9 mouse cellular contexts compared by ENCODE assay signal in genomic region chr11:102027361-102028017, GRCm38 (mm10). TPM values are rescaled to one million over a fixed set of nuclear protein-coding genes. Genes with fewer than 3 reads are reported as not detected.
DNase-seq lines count a peak whose midpoint lies in the region; ATAC-seq lines count a peak whose summit lies in the region.
"Had no signal": no experiment of that assay in that cellular context is flagged by ENCODE, and none has a peak within 500 bp of the region (broad histone marks: within the 10 kb centered on the region; RNA-seq: fewer than 3 reads in every experiment).

No protein-coding gene starts in this region.

- WGBS in heart, embryonic 10.5 days = 6% methylated on average over 12 of the region's 12 CpGs
- 4% methylated on average over 12 of the region's 12 CpGs for WGBS in forebrain, embryonic 14.5 days
- WGBS in midbrain, embryonic 10.5 days = 6% methylated on average over 12 of the region's 12 CpGs

- H3K9me3 ChIP-seq in heart, embryonic 10.5 days = no peaks in the 10 kb centered on the region
- H3K9me3 ChIP-seq in forebrain, embryonic 14.5 days (replicated peaks; ENCODE audit: control insufficient read depth, low read length) = no peaks in the 10 kb centered on the region
- no peaks in the 10 kb centered on the region for H3K9me3 ChIP-seq in midbrain, embryonic 10.5 days (replicated peaks)
- H3K9me3 ChIP-seq: G1E had no signal

- DNase-seq in heart, embryonic 10.5 days (ENCODE audit: low spot score) = no peak
- no peak for DNase-seq in heart, postnatal 4 days
- DNase-seq in MN1 (ENCODE audit: low spot score) = peak; percentile 67
- peak; percentile 56 for DNase-seq in forebrain, embryonic 14.5 days (ENCODE audit: low spot score)
- peak; percentile 34 for DNase-seq in midbrain, embryonic 10.5 days (ENCODE audit: low spot score)
- no peak for DNase-seq in spleen, adult 12 weeks (ENCODE audit: low spot score)
- no peak for DNase-seq in left cerebral cortex, adult 18-20 months (ENCODE audit: low spot score in 2 of 2)
- no peak for DNase-seq in left cerebral cortex, postnatal 4 days

- peak; percentile 26 for ATAC-seq in forebrain, embryonic 14.5 days

- peak overlapping the region; percentile 77 for H3K4me2 ChIP-seq in forebrain, embryonic 14.5 days (ENCODE audit: low read length)

- peak overlapping the region; percentile 71 for H3K4me3 ChIP-seq in heart, embryonic 10.5 days
- H3K4me3 ChIP-seq in forebrain, embryonic 14.5 days (ENCODE audit: low read depth, low read length) = peak overlapping the region; percentile 67
- peak overlapping the region; percentile 77 for H3K4me3 ChIP-seq in midbrain, embryonic 10.5 days

- H3K9ac ChIP-seq in forebrain, embryonic 14.5 days (ENCODE audit: low read length) = peak overlapping the region; percentile 79

- peaks cover 5% of the 10 kb centered on the region for H3K36me3 ChIP-seq in heart, embryonic 10.5 days
- H3K36me3 ChIP-seq in forebrain, embryonic 14.5 days (ENCODE audit: control insufficient read depth, insufficient read depth, low read length) = no peaks in the 10 kb centered on the region
- H3K36me3 ChIP-seq in midbrain, embryonic 10.5 days = peaks cover 13% of the 10 kb centered on the region
- H3K36me3 ChIP-seq: G1E had no signal

- H3K27ac ChIP-seq in heart, embryonic 10.5 days = peak overlapping the region; percentile 89
- peak overlapping the region; percentile 86 for H3K27ac ChIP-seq in forebrain, embryonic 14.5 days (ENCODE audit: low read depth, low read length)
- peak overlapping the region; percentile 90 for H3K27ac ChIP-seq in midbrain, embryonic 10.5 days (replicated peaks)

- peaks cover 50% of the 10 kb centered on the region for H3K27me3 ChIP-seq in heart, embryonic 10.5 days (ENCODE audit: insufficient read depth, poor library complexity, severe bottlenecking)
- H3K27me3 ChIP-seq in forebrain, embryonic 14.5 days (replicated peaks; ENCODE audit: control insufficient read depth, insufficient read depth, low read length) = no peaks in the 10 kb centered on the region
- H3K27me3 ChIP-seq in midbrain, embryonic 10.5 days (ENCODE audit: low read depth, poor library complexity, severe bottlenecking) = peaks cover 49% of the 10 kb centered on the region

- peaks cover 26% of the 10 kb centered on the region for H3K4me1 ChIP-seq in heart, embryonic 10.5 days
- peaks cover 23% of the 10 kb centered on the region for H3K4me1 ChIP-seq in forebrain, embryonic 14.5 days (ENCODE audit: control insufficient read depth, insufficient read depth, low read length)
- H3K4me1 ChIP-seq in midbrain, embryonic 10.5 days = peaks cover 36% of the 10 kb centered on the region

- intact Hi-C loops in left cerebral cortex, postnatal 4 days (cut with DNase I) = loop anchor here (5.0 kb wide), 1 partner anchor 35 kb away; no protein-coding TSS in a partner anchor

RNA-seq across cellular contexts. Expression of gene Mpp3, which starts 0.8 kb away (rescaled TPM):
- polyA plus RNA-seq in heart, embryonic 10.5 days (2016; fragmentation: Nextera tagmentation; extraction: Ambion mirVana) = 3.4 and 5.1 TPM in 2 replicates
- 1 to 10 TPM; 6.2 to 7.4 TPM for total RNA-seq in heart, postnatal 4 days (2021)
- polyA plus RNA-seq in forebrain, embryonic 14.5 days (2014; fragmentation: Nextera tagmentation; extraction: Ambion mirVana) = 34.2 and 39.6 TPM in 2 replicates
- polyA plus RNA-seq in midbrain, embryonic 10.5 days (2016; fragmentation: Nextera tagmentation; extraction: Ambion mirVana) = 13.3 and 16.9 TPM in 2 replicates
- 10 to 100 TPM; 77.6 to 89.6 TPM for total RNA-seq in left cerebral cortex, adult 18-20 months (2021)
- total RNA-seq in left cerebral cortex, postnatal 4 days (2021) = 10 to 100 TPM; 53.1 to 56.3 TPM
- polyA plus RNA-seq: G1E had no signal

RNA-seq across cellular contexts. Expression of gene Cd300lg, which starts 13.8 kb away (rescaled TPM):
- 0.83 and 0.94 TPM in 2 replicates for polyA plus RNA-seq in heart, embryonic 10.5 days (2016; fragmentation: Nextera tagmentation; extraction: Ambion mirVana)
- 10 to 100 TPM; 32.3 to 36.2 TPM for total RNA-seq in heart, postnatal 4 days (2021)
- polyA plus RNA-seq in forebrain, embryonic 14.5 days (2014; fragmentation: Nextera tagmentation; extraction: Ambion mirVana) = 0.23 TPM in 1 of 2 replicates, not detected in the other
- 0.20 and 0.25 TPM in 2 replicates for polyA plus RNA-seq in midbrain, embryonic 10.5 days (2016; fragmentation: Nextera tagmentation; extraction: Ambion mirVana)
- total RNA-seq in left cerebral cortex, adult 18-20 months (2021) = under 1 TPM in 1 of 2 experiments, not detected in 1; 0.19 TPM
- total RNA-seq in left cerebral cortex, postnatal 4 days (2021) = not detected
- total RNA-seq: G1E had no signal
- polyA plus RNA-seq: G1E had no signal

RNA-seq across cellular contexts. Expression of gene Dusp3, which starts 40.7 kb away (rescaled TPM):
- 32.3 and 47.3 TPM in 2 replicates for polyA plus RNA-seq in heart, embryonic 10.5 days (2016; fragmentation: Nextera tagmentation; extraction: Ambion mirVana)
- total RNA-seq in heart, postnatal 4 days (2021) = 100 to 1,000 TPM; 149 to 162 TPM
- 10.4 and 12.2 TPM in 2 replicates for polyA plus RNA-seq in forebrain, embryonic 14.5 days (2014; fragmentation: Nextera tagmentation; extraction: Ambion mirVana)
- 12.2 and 13.1 TPM in 2 replicates for polyA plus RNA-seq in midbrain, embryonic 10.5 days (2016; fragmentation: Nextera tagmentation; extraction: Ambion mirVana)
- total RNA-seq in left cerebral cortex, adult 18-20 months (2021) = 100 to 1,000 TPM; 195 to 205 TPM
- total RNA-seq in left cerebral cortex, postnatal 4 days (2021) = 10 to 100 TPM; 53.2 to 56.5 TPM

RNA-seq across cellular contexts. Expression of gene Cfap97d1, which starts 43.4 kb away (rescaled TPM):
- not detected in 2 replicates for polyA plus RNA-seq in heart, embryonic 10.5 days (2016; fragmentation: Nextera tagmentation; extraction: Ambion mirVana)
- not detected for total RNA-seq in heart, postnatal 4 days (2021)
- polyA plus RNA-seq in forebrain, embryonic 14.5 days (2014; fragmentation: Nextera tagmentation; extraction: Ambion mirVana) = not detected in 2 replicates
- polyA plus RNA-seq in midbrain, embryonic 10.5 days (2016; fragmentation: Nextera tagmentation; extraction: Ambion mirVana) = not detected in 2 replicates
- not detected for total RNA-seq in left cerebral cortex, adult 18-20 months (2021)
- total RNA-seq in left cerebral cortex, postnatal 4 days (2021) = not detected
- total RNA-seq: G1E had no signal
- polyA plus RNA-seq: G1E had no signal

Comparison
In these comparisons a context has a peak if more than half of its experiments do, and no peak if none do; other contexts are left out.
1. DNase-seq: peak in MN1 (single experiment), forebrain, embryonic 14.5 days (single experiment) and midbrain, embryonic 10.5 days (single experiment); none in heart, embryonic 10.5 days (single experiment), heart, postnatal 4 days (single experiment), spleen, adult 12 weeks (single experiment), left cerebral cortex, adult 18-20 months (0 of 2) and left cerebral cortex, postnatal 4 days (single experiment).
2. RNA of gene Mpp3, which starts 0.8 kb away (total RNA-seq): 77.6 to 89.6 TPM in left cerebral cortex, adult 18-20 months and 53.1 to 56.3 TPM in left cerebral cortex, postnatal 4 days; 6.2 to 7.4 TPM in heart, postnatal 4 days; every median in the first group is over 4 times any median in the second.
3. RNA of gene Cd300lg, which starts 13.8 kb away (total RNA-seq): 32.3 to 36.2 TPM in heart, postnatal 4 days; 0.19 TPM in left cerebral cortex, adult 18-20 months and not detected in left cerebral cortex, postnatal 4 days; every median in the first group is over 10 times any median in the second.
4. Peak in every context shown above with its lines, with median percentiles within 50 percentile points of each other: H3K27ac ChIP-seq and H3K4me3 ChIP-seq.